Mouse (Mus musculus): Measurements from ENCODE around the gene Ctdspl.

The Ctdspl gene

DNA sequence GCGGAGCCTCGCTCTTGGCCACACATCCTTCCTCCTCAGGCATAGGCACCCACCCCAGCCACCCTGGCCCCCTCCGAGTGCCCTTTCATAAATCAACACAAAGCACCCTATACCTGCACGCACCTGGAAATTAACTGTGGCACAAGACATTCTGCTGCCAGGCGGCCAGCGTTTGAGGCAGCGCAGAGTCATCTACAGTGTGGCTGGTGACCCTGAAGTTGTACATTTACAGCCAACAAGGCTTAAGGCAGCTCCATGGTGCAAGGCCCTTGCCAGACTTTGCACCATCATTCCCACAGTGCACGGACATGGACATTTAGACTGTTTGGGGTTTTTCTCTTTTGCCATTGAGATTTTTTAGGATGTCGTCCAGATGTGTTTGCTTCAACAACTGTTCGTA, 134.4 kb downstream of the Ctdspl start:
- DNase-seq (ENCODE audit: low spot score in 2 of 2): no peak

DNA sequence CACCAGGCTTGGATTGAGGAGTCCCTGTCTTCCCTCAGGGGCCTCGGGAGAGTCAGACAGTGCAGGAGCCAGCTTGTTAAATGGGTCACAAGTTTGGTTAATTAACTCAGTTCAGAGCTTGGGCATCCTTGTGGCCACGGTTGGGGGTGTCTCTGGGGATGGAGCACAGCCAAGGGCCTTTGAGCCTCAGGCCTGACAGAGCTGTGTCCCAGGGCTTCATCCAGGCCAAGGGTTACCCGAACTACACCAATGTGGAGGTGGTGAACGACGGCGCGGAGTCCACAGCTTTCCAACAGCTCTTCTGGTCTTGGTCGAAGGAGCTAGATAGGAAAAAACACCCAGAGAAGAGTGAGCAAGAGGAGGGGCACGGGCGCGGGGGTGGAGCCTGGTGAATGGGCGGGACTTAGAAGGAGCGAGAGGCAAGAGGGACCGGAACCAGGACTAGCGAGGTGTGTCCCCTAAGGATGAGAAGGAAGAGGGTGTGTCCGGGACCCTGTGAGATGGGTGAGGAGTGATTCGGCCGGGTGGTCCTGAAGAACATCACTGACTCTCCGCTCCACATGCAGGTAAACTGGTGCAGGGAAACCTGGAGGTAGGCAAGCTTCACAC, 136.9 kb downstream of the Ctdspl start:
- DNase-seq (ENCODE audit: low spot score in 2 of 2): no peak

DNA sequence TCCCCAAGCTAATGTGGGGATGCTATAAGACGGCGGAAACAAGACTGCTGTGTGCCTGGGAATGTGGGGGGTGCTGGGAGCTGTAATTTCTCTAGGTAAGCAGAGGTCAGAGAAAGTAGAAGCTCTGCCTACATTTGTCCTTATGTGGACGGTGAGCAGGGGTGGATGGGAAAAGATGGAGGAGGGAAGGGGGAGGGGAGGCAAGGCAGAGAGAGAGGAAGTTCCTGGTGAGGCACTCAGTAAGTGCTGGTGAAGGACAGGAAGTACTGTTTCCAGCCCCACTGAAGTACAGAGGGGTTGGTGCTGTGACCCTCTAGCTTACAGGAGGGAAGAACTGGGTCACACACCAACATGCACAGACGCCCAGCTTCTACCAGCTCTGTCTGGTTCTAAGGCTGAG, 138.0 kb downstream of the Ctdspl start:
- no peak for DNase-seq (ENCODE audit: low spot score in 2 of 2)

DNA sequence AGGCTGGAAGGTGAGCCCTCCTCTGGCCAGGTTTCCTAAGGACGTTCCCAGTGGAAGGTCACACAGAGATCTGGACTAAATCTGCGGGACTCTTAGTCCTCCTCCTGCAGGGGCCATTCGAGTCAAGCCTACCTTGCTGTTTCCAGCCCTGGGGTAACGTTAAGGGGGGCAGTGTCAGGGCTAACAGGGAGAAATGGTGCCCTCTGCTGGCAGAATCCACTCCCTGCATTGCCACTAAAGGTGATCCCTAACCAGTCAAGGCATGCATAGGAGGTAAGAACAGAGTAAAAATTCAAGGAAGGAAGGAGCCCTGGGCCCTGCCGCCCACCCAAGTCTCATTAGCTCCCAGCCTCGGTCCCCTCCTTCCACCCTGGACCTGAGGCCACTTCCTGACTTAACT, 141.3 kb downstream of the Ctdspl start:
- peak; percentile 74 to 78 for DNase-seq (ENCODE audit: low spot score in 2 of 2)

DNA sequence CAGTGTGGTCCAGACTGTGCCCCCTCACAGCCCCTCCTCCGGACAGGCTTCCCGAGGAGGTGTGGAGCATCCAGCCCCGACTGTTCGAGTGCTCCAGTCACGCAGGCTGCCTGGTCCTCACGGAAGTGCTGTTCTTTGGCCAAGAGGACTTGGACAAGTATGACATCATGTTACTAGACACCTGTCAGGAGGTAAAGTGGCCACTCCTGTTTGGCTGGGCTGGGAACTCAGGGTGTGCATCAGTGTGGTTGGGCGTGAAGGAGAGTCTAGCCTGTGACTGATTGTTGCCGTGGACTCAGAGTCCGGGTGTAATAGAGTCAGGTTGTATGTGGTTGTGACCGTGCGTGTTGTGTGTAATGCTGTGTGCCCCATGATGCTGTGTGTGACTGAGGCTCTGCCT, 142.0 kb downstream of the Ctdspl start:
- no peak for DNase-seq (ENCODE audit: low spot score in 2 of 2)

DNA sequence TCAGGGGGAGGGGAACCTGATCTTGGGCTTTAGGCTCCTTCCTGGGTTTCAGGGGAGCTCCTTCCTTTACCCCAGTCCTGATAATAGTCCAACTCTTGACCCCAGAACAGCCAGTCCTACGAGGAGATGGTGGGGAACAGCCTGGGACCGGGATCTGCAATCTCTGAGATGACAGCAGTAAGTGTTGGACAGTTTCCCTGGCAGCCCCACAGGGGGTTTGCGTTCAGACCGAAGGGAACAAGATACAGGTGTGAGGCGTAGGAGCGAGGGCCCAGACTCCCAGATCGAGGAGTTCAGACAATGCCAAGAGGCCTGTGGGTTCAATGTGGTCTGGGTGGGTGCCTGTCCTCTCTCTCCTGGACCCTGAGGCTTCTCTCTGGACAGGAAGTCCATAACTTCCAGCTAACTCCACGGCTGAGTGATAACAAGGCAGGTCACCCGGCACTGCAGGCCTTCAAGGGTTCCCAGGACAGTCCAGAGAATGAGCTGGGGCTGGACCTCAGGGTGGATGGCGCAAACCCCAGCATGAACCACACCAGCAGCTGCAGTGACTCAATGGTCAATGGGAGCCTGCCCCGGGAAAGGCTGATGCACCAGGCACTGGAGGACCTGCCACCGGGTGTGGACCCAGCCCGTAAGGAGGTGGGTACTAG, 144.0 kb downstream of the Ctdspl start:
- DNase-seq (ENCODE audit: low spot score in 2 of 2): no peak

DNA sequence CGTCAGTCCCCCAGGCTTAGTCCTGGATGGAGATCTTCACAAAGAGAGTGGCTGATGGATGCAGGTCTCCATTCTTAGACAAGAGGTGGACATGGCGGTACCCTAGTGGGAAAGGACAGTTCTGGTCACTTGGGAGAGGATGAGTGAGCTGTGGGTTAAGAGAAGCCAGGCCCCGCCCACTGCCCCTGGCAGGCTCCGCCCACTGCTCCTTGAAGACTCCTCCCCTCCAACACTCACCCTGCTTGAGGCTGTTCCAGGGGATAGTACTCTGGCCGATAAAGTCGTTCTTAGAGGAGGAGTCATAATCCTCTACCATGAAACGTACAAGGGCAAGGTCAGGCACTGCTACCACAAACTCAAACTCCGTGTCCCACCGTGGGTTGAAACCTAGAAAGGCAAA, 145.5 kb downstream of the Ctdspl start:
- no peak for DNase-seq (ENCODE audit: low spot score in 2 of 2)

DNA sequence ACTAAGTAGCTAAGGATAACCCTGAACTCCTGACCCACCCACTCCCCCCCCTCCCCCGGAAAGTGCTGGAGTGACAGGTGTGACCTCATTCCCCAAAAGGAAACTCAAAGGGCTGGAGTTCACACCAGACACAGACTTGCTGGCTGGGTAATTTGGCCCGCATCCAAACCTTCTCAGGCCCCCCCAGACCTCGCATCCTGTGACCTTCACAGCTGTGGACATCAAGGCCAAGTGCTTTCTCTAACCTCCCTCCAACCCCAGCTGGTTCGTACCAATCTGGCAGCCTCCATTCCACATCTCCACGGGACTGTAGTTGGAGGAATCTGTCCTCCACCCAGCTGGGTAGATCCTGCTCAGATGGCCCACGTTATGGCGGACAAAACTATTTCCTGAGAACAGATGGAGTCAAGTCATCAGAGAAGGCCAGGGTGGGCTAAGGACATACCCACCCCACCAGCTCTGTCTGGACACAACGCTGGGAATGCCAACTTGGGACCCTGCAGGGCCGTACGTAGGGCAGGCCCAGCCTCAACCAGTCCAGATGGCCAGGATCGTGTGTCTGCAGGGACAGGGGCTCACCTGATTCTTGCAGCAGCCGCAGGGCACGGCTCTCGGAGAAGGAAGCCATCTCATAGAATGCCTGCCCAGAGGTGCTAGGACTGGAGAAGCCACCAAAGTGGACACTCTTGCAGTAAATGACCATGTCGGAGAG, 147.1 kb downstream of the Ctdspl start:
- no peak for DNase-seq (ENCODE audit: low spot score in 2 of 2)

DNA sequence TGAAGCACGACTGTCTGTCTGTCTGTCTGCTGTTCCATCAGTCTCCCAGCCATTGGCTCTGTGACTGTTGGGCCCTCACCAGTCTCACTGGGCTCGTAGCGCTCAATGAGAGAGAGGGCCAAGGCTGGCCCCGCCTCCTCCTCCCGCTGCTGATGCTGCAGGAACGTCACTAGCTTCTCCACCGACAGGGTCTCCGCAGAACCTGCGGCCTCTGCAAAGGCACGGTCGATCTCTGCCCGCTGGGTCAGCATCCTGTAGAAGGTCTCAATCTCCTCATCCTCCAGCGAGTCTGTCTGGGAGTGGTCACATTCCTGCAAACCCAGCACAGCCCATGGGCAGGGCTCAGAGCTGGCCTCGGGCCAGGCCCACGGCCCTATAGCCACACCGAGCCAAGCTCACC, 149.4 kb downstream of the Ctdspl start:
- DNase-seq (ENCODE audit: low spot score in 2 of 2): no peak

DNA sequence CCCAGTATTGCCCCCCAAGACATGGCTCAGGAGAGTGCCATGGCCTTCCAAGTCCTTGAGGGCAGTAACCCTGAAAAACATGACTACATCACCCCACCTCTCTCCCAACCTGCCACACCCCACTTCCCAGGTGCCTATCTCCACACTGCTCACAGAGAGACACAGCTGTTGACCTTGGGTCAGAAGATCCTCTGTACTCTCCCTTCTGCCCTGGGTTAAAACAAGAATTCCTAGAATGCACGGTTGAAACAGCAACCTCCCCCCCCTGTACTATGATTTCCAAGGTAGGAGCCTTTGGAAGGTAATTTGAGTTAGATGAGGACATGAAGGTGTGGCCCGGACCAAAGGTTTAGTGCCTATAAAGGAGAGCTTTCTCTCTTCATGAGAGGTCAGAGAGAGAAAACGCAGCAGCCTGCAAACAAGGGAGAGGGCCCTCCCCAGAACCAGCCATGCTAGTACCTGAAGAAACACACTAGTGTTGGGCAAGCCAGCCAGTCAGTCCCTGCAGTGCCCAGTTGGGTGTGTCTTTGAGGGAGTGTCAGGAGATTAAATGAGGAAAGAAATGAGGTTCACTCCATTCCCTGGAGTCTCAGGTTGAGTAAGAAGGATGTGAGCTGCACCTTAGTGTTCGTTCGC, 153.9 kb downstream of the Ctdspl start:
- no peak for DNase-seq (ENCODE audit: low spot score in 2 of 2)

DNA sequence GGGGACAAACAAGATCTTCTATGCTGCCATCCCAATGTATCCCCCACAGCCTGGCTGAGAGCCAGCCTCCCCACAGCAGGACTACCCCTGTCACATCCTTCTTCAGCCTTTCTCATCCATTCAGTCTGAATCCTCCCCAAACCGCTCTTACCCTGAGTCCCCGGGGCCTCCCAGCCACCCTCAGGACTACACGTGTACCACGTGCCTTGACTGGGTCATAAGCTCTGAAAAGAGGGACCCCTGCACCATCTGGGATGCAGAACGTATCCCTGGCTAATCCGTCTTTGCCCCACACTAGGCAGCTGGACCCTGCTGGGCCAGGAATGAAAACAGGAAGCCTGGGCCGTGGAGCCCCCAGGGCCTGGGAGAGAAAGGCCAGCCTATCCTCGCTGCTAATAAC, 155.8 kb downstream of the Ctdspl start:
- no peak for DNase-seq (ENCODE audit: low spot score in 2 of 2)

DNA sequence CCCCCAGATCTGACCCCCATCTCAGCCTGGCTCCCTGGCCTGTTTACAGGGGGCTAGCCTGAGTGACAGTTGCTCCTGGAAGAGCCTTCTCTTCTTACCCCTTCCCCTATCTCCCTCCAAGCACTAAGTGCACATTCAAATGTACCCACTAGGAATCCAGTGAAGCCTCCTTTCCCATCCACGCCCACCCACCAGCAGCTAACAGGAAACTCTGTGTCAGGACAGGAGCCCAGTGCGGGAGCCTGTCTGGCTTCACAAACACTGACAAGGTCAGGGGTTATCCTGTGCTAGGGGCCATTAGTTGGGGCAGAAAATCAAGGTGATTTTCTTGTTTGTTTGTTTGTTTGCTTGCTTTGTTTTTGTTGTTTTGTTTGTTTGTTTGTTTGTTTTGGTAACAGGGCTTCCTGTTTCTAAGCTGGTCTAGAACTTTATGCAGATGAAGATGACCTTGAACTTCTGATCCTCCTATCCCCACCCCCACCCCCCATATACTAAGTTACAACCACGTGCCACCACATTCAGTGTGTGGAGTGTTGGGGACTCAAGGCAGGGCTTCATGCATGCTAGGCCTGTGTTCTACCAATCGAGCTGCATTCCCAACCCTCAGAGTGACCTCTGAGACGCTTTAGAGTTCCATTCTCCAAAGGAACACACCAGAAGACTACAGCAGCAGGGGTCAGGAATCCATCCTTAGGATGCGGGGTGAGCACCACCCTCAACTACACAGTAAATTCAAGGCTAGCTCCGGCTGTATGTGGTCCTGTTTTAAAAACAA, 156.6 kb downstream of the Ctdspl start:
- no peak for DNase-seq (ENCODE audit: low spot score in 2 of 2)

DNA sequence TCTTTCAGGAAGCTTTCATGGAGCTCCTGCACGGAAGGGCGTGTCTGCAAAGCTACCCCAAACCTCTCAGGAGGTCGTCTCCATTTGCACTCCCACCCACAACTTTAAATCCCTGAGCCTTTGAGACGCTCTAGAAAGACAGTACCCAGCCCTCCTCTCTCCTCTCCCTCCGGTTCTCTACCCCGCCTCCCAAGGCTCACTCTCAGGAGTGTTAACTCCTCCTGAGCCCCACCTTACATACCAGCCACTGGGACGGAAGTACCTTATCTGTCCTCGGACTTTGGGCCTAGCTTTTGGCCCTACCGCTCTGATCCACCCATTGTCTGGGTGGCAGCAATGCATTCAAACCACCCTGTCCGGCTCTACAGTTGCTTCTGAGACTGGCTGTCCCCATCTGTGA, 157.7 kb downstream of the Ctdspl start:
- no peak for DNase-seq (ENCODE audit: low spot score in 2 of 2)

DNA sequence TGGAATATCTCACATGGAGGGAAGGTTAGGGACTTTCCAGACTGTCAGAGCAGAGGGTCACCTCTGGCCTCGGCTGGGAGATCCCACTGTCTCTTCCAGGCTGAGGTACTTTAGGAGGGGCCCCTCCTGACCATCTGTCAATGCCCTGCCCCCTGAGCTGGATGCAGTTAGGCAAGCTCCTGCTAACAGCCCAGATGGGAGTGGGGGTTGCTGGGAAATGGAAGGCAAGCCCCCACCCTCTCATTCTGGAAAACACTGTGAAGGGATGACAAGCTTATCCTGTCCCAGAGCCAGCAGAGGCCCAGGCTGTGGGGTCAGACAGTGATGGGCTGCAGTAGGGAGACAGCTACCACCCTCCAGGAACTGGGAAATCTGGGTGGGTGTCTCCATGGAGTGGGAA, 160.2 kb downstream of the Ctdspl start:
- no peak for DNase-seq (ENCODE audit: low spot score in 2 of 2)

DNA sequence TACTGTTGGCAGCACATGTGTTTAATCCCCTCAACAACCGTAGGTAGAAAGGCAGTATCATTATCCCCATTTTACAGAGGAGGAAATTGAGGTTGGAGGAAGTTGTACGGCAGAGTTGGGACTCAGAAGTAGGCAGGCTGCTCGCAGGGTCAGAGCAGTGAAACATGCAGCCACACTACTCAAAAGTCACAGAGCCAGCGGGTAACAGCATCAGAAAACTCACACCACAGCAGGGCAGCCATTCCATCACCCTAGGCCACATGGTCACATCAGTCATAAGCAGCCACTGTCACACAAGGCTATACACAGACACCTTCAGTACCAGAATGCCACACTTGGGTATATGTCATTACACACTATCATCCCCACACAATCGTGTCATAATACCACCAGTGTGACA, 161.1 kb downstream of the Ctdspl start:
- DNase-seq (ENCODE audit: low spot score in 2 of 2): no peak

DNA sequence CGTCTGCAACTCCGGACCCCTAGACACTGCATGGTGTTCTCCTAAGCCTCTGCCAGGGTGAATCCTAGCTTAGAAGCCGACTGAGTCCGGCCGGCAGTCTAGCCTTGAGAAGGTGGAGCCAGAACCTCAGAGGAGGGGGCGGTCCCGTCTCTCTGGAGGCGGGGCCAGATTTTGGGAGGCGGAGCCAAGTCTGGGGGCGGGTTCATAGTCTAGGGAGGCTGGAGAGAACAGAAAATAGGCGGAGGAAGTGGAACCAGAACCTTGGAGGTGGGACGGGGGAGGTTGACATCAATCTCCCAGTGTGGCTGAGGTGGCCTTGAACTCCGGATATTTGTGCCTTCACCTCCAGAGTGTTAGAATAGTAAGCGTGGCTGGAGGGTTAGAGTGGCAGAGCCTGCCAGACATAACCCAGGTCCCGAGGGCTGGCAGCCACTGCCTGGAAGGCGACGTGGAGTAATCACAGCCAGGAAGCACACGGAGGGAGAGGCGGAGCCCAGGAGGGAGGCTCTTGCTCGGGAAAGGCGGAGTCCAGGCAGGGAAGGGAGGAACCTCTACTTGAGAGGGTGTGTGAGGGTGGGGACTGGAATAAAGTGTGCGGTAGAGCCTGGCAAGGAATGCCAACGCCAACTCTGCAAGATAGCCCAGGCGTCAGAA, 162.0 kb downstream of the Ctdspl start:
- DNase-seq (ENCODE audit: low spot score in 2 of 2): peak; percentile 95 to 96

DNA sequence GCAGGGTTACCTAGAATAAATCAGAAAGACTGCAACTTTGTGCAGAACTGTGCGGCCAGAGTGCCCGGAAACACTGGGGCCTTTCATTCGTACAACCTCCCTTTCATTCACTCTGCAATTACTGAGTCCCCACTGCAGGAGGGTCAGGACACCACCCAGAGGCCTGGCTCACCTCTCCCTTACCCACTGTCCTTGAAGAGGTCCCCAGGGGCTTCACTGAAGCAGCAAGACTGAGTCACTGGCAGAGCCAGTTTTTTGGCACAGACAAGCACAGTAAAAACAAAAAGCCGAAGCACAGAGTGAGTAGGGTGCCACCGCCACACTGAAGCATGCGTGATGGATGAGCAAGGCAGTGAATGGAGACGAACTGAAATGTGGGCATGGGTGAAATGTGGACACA, 163.2 kb downstream of the Ctdspl start:
- no peak for DNase-seq (ENCODE audit: low spot score in 2 of 2)

DNA sequence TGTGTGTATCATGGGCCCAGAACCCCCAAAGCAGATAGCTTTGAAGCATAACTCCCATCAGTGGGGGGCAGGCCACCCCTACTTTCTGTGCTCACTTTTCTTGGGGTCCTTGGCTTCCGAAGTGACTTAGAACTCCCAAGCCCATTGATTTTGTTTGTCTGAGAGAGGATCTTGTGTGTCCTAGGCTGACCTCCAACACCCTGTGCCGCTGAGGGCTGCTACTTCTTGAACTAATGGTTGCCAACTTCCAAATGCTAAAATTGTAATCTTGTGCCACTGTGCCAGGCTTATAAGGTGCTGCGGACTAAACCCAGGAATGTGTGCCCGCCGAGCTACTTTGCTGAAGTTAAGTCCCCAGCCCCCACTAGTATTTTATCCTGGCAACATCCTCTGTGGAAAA, 164.2 kb downstream of the Ctdspl start:
- no peak for DNase-seq (ENCODE audit: low spot score in 2 of 2)

DNA sequence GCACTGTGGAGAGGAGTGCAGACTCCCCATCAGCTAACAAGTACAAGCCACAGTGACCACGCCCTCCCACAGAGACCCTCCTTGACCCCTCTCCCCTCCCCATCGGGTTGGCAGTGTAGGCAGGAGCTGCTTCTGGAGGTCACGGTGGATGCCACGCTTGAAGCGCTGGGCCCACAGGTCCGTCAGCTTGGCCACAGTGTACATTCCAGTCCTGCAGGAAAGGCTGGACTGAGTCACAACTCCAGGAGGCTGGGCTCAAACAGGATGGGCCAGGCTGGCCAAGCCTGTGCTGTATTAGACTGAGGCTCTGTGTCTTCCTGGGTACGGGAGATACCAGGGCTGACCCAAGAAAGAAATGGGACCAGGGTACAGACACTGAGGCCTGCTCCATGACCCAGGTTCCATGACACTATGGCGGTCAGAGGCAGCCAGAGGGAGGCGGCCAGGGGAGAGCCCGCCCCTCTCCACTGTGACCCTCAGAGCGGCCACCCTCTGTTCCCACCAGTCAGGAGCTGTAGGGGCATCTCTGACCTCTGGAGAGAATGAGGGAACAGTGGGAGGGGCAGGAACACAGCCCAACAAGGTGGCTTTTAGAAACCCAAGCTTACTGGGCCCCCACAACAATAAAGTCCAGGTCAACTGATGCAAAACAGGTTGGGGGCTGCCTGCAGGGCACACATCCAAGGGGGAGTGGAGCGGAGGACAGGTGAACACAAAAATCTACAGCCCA, 165.5 kb downstream of the Ctdspl start:
- peak; percentile 60 to 76 for DNase-seq (ENCODE audit: low spot score in 2 of 2)

DNA sequence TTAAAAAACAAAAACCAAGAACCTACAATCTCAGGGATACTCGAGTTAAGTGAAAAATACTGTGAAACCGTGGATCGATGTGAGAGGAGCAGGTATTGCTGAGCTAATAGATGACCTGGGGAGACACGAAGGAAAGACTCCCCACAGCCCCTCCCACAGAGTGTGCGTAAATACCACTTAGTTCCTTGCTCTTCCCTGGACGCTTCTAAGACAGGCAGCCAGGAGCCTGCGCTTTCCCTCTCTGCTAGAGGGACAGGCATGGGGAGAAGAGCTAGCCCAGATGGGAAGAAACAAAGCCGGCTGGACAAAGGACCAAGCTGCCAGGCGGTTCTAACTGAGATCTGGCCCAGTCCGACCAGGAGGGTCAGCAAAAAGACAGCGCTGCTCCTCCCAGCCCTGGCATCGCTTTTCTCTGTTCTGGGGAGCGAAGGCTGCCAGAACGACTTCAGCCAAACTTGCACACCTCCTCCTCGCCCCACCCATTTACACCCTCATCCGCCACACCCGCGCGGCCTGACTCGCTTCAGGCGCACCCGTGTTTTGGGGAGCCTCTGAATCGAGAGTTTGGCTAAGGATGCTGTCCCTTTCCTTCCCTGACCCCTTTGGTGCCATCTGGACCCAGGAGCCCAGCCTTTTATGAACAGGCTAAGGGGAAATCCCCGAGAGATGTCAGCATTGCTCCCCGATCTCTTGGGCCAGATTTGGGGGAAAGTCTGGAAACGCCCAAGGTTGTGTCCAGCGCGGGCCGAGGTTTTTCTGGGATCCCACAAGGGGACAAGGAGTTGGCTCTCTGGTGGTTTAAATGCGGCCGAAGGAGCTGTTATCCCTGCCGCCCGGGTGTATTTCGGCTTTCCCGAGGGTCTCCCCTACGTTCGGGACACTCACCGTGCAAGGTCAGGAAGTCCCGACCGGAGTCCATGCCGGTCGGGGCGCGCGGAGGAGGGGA, 166.5 kb downstream of the Ctdspl start:
- peak; percentile 55 to 65 for DNase-seq (ENCODE audit: low spot score in 2 of 2)

All from urinary bladder, postnatal 36 days (tissue).